In the genomic region with DNA sequence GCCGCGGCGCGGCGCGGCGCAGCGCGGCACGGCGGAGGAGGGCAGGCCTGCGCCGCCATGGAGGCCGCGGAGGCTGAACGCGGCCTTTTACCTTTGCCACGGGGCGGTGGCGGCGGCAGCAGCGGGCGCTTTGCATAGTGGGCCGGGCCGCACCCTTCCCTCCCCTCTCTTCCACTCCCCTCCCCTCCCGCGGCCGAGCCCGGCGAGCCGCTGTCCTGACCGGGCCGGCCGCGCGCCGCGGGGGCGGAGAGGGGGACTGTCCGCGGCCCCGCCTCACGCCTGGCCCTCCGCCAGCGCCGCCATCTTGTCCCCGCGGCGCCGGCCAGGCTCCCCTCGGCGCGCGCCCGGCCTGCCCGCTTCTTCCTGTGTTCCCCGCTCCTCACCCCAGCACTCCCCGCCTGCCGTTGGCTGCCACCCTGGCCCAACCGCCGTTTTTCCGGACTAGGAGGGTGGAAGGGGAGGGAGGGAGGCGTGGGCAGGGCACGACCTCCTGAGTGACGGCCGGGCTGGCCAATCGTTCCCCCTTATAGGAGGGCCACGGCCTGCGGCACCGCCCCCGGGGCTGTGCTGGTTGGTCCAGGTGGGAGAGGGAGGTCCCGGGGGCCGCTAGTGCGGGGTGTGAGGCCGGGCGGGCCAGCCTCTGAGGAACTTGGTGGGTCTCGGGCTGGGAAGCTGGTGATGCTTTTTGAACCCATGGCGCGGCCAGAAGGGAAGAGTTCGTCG, we compare ENCODE assay signal across 8 mouse cellular contexts. TPM values are rescaled to one million over a fixed set of nuclear protein-coding genes. Genes with fewer than 3 reads are reported as not detected.
A peak's percentile ranks its signal among the peaks of the same experiment; 100 is the strongest.
DNase-seq lines count a peak whose midpoint lies in the region; ATAC-seq and TF ChIP-seq lines count a peak whose summit lies in the region.

No protein-coding gene starts in this region.

- H3K27me3 ChIP-seq in hindbrain, embryonic 10.5 days (ENCODE audit: insufficient read depth, poor library complexity, severe bottlenecking) = no peaks in the 10 kb centered on the region
- no peaks in the 10 kb centered on the region for H3K27me3 ChIP-seq in lung, postnatal 0 days (replicated peaks; ENCODE audit: insufficient read depth, low read length)

- WGBS in hindbrain, embryonic 10.5 days = under 1% methylated on average over 54 of the region's 81 CpGs
- 1% methylated on average over 20 of the region's 81 CpGs for WGBS in lung, postnatal 0 days

- H3K27ac ChIP-seq in hindbrain, embryonic 10.5 days = peak overlapping the region; percentile 99
- peak overlapping the region; percentile 100 for H3K27ac ChIP-seq in lung, postnatal 0 days (ENCODE audit: low read length)

- peaks cover 38% of the 10 kb centered on the region for H3K4me1 ChIP-seq in hindbrain, embryonic 10.5 days (replicated peaks)
- peaks cover 15% of the 10 kb centered on the region; the same call in 1 of the 2 replicates for H3K4me1 ChIP-seq in lung, postnatal 0 days (ENCODE audit: insufficient read depth, low read depth, low read length)

- no peaks in the 10 kb centered on the region for H3K36me3 ChIP-seq in hindbrain, embryonic 10.5 days
- no peaks in the 10 kb centered on the region for H3K36me3 ChIP-seq in lung, postnatal 0 days (ENCODE audit: insufficient read depth, low read length)

- ATAC-seq in frontal cortex, adult (ENCODE audit: low TSS enrichment) = peak; percentile 91
- peak; percentile 97 for ATAC-seq in lung, postnatal 0 days

- peak overlapping the region; percentile 99 for H3K9ac ChIP-seq in lung, postnatal 0 days (replicated peaks; ENCODE audit: low read depth)

- TF ChIP-seq EP300 in lung, postnatal 0 days (IDR thresholded peaks at IDR 0.05) = no peak

- H3K4me2 ChIP-seq in lung, postnatal 0 days (replicated peaks; ENCODE audit: low read depth, low read length) = peak overlapping the region; percentile 71

- TF ChIP-seq CTCF in lung, postnatal 0 days (IDR thresholded peaks at IDR 0.05) = no peak

- DNase-seq in MN1 (ENCODE audit: low spot score) = peak; percentile 99
- peak; percentile 100 for DNase-seq in cerebellum, adult 9-10 months
- peak; percentile 99 for DNase-seq in hindbrain, embryonic 10.5 days (ENCODE audit: low spot score)
- DNase-seq in layer of hippocampus, adult 9-11 months = peak; percentile 99
- peak; percentile 98 for DNase-seq in lung, postnatal 0 days (ENCODE audit: low spot score)
- DNase-seq in ovary, postnatal 14 days (ENCODE audit: low spot score) = peak; percentile 100
- DNase-seq in thymus, postnatal 14 days = peak; percentile 100

- H3K4me3 ChIP-seq in hindbrain, embryonic 10.5 days = peak overlapping the region; percentile 88
- peak overlapping the region; percentile 99 for H3K4me3 ChIP-seq in lung, postnatal 0 days (ENCODE audit: low read depth, low read length)

- H3K9me3 ChIP-seq in hindbrain, embryonic 10.5 days = no peaks in the 10 kb centered on the region
- no peaks in the 10 kb centered on the region for H3K9me3 ChIP-seq in lung, postnatal 0 days (ENCODE audit: low read length)

RNA-seq across cellular contexts. Expression of a gene that starts 0.7 kb away (rescaled TPM):
- polyA plus RNA-seq in hindbrain, embryonic 10.5 days (2016; fragmentation: Nextera tagmentation; extraction: Ambion mirVana) = 14.6 and 16.8 TPM in 2 replicates
- polyA plus RNA-seq in lung, postnatal 0 days (2015; fragmentation: Nextera tagmentation; extraction: Ambion mirVana) = 14.7 and 15.7 TPM in 2 replicates

Comparison
In these comparisons a context has a peak if more than half of its experiments do, and no peak if none do; other contexts are left out.
1. Peak in every context shown above with its lines: DNase-seq, ATAC-seq, H3K4me3 ChIP-seq and H3K27ac ChIP-seq.